Mouse (Mus musculus) megakaryocyte, embryonic 14.5 days (primary cell): ENCODE measurements around the gene Brwd1. TPM values are rescaled to one million over a fixed set of nuclear protein-coding genes. Genes with fewer than 3 reads are reported as not detected.

Source experiments
- H3K27me3 ChIP-seq: replicated peaks from 2 replicates; pipeline ENCODE3; 2012; ENCODE audit warnings: inconsistent platforms
- H3K36me3 ChIP-seq: replicated peaks from 2 replicates; pipeline ENCODE3; 2012; ENCODE audit warnings: low read length, inconsistent platforms, mixed read lengths
- H3K4me1 ChIP-seq: 2 replicates; pipeline ENCODE4 v1.6.1; 2012; ENCODE audit warnings: inconsistent platforms
- H3K4me3 ChIP-seq: replicated peaks from 2 replicates; pipeline ENCODE3; 2012; ENCODE audit warnings: moderate library complexity, mild to moderate bottlenecking, inconsistent platforms
- H3K9me3 ChIP-seq: 2 replicates; pipeline ENCODE4 v1.6.1; 2012; ENCODE audit warnings: inconsistent platforms
- FLI1 ChIP-seq: IDR thresholded peaks from 2 replicates; pipeline ENCODE4 v1.6.1; 2012; ENCODE audit warnings: low read length, inconsistent platforms, mixed read lengths
- GATA1 ChIP-seq: IDR thresholded peaks from 3 replicates; pipeline ENCODE4 v1.6.1; 2012; ENCODE audit warnings: mixed read lengths, low read length, inconsistent platforms, borderline replicate concordance
- polyA plus RNA-seq: library from polyadenylated mRNA; stranded (reverse); fragments of >175 nt; gene quantifications from 2 replicates; pipeline ENCODE4 v1.2.3, GENCODE M21; 2012; ENCODE audit warnings: low replicate concordance; ENCODE audit not compliant: insufficient read depth

Brwd1 gene
- 1.5 and 3.6 TPM in 2 replicates for polyA plus RNA-seq

GRCm38 (mm10) chr16:96082301-96083178 lies at the start of gene Brwd1:
Gene Brwd1, minus strand, starts transcription at chr16:96082526.
- no peaks in the 10 kb centered on the region for H3K9me3 ChIP-seq
- peak within 1 kb of the TSS; percentile 97 for H3K4me3 ChIP-seq
- peaks cover 25% of the 10 kb centered on the region for H3K27me3 ChIP-seq
- no peak for TF ChIP-seq FLI1
- H3K4me1 ChIP-seq = peaks cover 38% of the 10 kb centered on the region
- peaks cover 29% of the 10 kb centered on the region for H3K36me3 ChIP-seq

- Histone ChIP-seq H3K4me1 (peaks cover 34% of the 10 kb centered on the region), H3K36me3 (peaks cover 23% of the 10 kb centered on the region), H3K27me3 (peaks cover 37% of the 10 kb centered on the region), H3K9me3 (no peaks in the 10 kb centered on the region), H3K4me3 (peak overlapping the region; percentile 94)
- TF ChIP-seq GATA1 (no peak), FLI1 (no peak)
Observed at GRCm38 (mm10) chr16:96128466-96128865, 46.1 kb upstream of the Brwd1 start.

GRCm38 (mm10) chr16:96127657-96128344 lies 45.5 kb upstream of the Brwd1 start, which contains the start of gene Hmgn1:
Gene Hmgn1, minus strand, starts transcription at chr16:96127729.
- no peaks in the 10 kb centered on the region for H3K9me3 ChIP-seq
- H3K27me3 ChIP-seq = peaks cover 37% of the 10 kb centered on the region
- TF ChIP-seq FLI1 = no peak
- no peak for TF ChIP-seq GATA1

GRCm38 (mm10) chr16:96127288-96127656 lies 44.9 kb upstream of the Brwd1 start:
- peaks cover 37% of the 10 kb centered on the region for H3K27me3 ChIP-seq
- TF ChIP-seq GATA1 (no peak), FLI1 (no peak)
- H3K36me3 ChIP-seq = peaks cover 34% of the 10 kb centered on the region
- H3K4me3 ChIP-seq = peak overlapping the region; percentile 94
- H3K9me3 ChIP-seq = no peaks in the 10 kb centered on the region
- H3K4me1 ChIP-seq = peaks cover 34% of the 10 kb centered on the region

More at GRCm38 (mm10) chr16:96127657-96128344, 45.5 kb upstream of the Brwd1 start, which contains the start of gene Hmgn1:
- Histone ChIP-seq H3K36me3 (peaks cover 29% of the 10 kb centered on the region), H3K4me1 (peaks cover 34% of the 10 kb centered on the region), H3K4me3 (peak within 1 kb of the TSS; percentile 94)

GRCm38 (mm10) chr16:96126684-96127171 lies 44.4 kb upstream of the Brwd1 start:
- Histone ChIP-seq H3K9me3 (no peaks in the 10 kb centered on the region), H3K27me3 (peaks cover 33% of the 10 kb centered on the region), H3K4me1 (peaks cover 34% of the 10 kb centered on the region), H3K4me3 (peak overlapping the region; percentile 94), H3K36me3 (peaks cover 35% of the 10 kb centered on the region)
- no peak for TF ChIP-seq FLI1
- no peak for TF ChIP-seq GATA1

GRCm38 (mm10) chr16:96120022-96120623 lies 37.8 kb upstream of the Brwd1 start:
- Histone ChIP-seq H3K27me3 (peaks cover 5% of the 10 kb centered on the region), H3K4me1 (no peaks in the 10 kb centered on the region), H3K4me3 (no peak overlapping the region), H3K9me3 (no peaks in the 10 kb centered on the region), H3K36me3 (peaks cover 37% of the 10 kb centered on the region)
- TF ChIP-seq GATA1 = no peak
- no peak for TF ChIP-seq FLI1

- no peaks in the 10 kb centered on the region for H3K36me3 ChIP-seq
Observed at GRCm38 (mm10) chr16:96114729-96115128, 32.4 kb upstream of the Brwd1 start.

GRCm38 (mm10) chr16:96112769-96113168 lies 30.4 kb upstream of the Brwd1 start:
- Histone ChIP-seq H3K9me3 (peaks cover 14% of the 10 kb centered on the region), H3K4me1 (no peaks in the 10 kb centered on the region), H3K36me3 (no peaks in the 10 kb centered on the region), H3K4me3 (no peak overlapping the region), H3K27me3 (peaks cover 15% of the 10 kb centered on the region)
- TF ChIP-seq GATA1 (no peak), FLI1 (no peak)

More at GRCm38 (mm10) chr16:96114729-96115128, 32.4 kb upstream of the Brwd1 start:
- H3K4me1 ChIP-seq = no peaks in the 10 kb centered on the region
- no peaks in the 10 kb centered on the region for H3K9me3 ChIP-seq
- TF ChIP-seq GATA1 (no peak), FLI1 (no peak)
- H3K27me3 ChIP-seq = peaks cover 12% of the 10 kb centered on the region
- no peak overlapping the region for H3K4me3 ChIP-seq

GRCm38 (mm10) chr16:96110655-96111345 lies 28.5 kb upstream of the Brwd1 start:
- Histone ChIP-seq H3K36me3 (no peaks in the 10 kb centered on the region), H3K27me3 (peaks cover 18% of the 10 kb centered on the region), H3K9me3 (peaks cover 29% of the 10 kb centered on the region), H3K4me1 (no peaks in the 10 kb centered on the region), H3K4me3 (no peak overlapping the region)
- no peak for TF ChIP-seq GATA1
- no peak for TF ChIP-seq FLI1
